Mouse (Mus musculus): ENCODE data around the gene Tmem14c.

Tmem14c gene

DNA sequence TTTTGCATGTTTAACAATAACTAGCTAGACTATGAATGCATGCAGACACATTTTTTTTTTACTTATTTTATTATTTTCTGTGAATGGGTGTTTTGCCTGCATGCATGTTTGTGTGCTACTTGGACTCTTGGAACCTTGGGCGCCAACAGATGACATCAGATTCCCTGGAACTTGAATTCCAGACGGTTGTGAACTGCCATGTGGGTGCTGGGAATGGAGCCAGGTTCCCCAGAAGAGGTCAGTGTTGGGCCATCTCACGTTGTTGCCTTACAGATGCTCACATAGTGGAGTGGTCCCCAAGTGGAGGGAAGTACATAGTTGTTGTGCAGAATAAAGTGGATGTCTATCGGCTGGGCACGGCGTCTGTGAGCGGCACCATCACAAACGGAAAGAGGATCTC, 7.1 kb upstream of the Tmem14c start:
- DNase-seq, result no peak

DNA sequence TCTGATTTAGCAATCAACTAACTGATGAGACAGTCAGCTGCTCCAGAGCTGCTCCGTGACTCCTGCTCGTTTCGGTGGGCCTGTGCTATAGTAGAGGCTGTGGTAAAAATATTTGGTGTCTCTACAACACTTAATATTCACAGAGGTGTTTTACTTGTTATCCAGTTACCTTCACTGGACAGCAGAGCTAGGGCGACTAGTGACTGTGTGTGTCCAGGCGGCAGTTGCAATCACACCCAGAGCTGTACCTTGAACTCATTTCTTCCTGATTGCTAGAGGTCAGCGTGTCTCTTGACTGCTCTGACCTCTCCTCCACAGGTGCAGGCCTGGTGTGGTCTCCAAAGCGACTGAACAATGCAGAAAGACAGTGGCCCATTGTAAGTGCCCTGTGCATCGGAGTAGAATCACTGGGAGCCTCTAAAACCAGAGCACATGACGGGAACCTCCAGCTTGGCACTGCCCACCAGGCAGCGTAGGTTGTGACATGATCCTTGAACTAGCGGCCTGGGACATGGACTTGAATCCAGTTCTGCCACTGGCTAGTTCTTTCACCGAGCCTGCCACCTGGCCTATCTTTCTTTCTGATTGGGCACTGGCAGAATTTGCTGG, 809 bp downstream of the Tmem14c start:
- DNase-seq, result no peak

DNA sequence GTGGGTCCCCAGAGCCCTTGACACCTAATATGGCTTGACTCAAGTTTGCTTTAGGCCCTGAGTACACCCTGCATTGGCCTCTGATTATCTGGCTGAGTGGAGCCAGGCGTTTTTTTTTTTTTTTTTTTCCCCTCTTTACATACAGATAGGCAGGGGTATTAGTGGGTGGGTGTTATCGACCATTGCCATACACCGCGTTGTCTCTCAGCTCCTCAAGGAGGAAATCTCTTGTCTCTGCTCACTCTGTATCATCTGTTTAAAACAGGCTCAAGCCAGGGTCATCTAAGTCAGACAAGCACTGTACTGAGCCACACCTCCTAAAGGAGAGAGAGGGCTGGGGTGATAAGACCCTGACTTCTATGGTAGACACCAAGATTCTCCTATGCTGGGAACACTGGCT, 1.7 kb downstream of the Tmem14c start:
- no peak for DNase-seq

DNA sequence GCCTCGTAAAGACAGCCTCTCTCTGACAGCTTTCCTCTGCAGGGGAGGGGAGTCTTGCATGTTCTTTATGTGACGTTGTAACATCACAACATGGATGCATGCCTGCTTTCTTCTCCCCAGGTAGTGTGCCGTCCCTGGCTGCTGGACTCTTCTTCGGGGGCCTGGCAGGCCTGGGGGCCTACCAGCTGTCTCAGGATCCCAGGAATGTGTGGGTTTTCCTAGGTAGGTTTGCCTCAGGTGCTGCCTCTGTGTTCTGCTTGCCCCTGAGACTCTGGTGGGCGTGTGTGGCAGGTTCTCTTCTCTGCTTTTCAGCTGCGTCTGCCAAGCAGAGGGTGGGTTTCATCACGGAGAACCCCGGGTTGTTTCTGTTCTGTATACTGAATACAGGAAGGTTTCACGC, 2.1 kb downstream of the Tmem14c start:
- no peak for DNase-seq

DNA sequence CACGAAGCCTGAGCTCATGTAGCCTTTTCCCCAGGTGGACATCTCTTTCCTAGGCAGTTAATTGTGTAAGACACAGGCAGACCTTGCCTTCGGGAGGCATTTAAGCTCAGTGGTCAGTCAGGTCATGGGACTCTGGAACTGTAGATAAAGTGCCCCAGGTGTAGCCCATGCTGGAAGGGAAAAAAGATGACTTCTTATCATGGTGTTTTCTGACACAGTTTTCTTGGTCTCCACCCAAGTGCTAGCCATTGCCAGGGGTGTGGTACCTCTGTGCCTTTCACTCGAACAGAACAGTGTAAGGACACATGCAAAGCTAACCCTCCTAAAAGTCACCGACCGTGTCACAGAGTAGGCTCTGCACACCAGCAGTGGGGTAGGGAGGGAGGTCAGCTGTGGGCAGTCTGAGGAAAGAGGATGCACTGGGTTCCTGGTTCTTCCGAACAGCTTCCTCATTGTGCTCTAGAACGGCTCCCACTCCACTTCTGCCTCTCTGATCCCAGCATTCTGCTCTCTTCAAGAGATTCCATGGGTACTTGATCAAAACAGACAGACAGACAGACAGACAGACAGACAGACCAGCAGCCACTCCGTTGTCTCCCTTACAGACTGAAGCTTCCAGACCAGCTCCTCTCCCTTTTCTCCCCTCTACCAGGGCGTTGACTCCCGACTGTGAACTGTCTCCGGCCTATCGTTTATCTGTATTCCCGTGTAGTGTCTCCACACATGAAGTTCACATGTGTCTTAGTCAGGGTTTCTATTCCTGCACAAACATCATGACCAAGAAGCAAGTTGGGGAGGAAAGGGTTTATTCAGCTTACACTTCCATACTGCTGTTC, 2.9 kb downstream of the Tmem14c start:
- no peak for DNase-seq

DNA sequence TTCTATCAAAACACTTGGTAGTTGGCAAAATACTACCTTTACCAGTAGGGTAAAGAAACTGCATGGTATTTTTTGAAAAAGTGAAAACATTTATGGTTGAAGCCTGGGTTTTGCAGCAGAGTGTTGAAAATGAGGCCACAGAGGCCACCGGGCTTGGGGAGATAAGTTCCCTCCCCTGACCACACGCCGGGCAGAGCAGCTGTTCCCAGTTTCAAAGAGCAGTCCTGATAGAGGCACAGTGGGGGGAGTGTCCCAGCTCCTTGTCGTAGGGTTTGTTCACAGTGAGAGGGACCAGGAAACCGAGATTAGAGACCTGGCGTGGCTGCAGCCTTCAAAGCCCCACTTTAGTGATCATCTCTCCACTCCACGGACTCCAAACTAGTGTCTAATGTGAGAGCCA, 4.4 kb downstream of the Tmem14c start:
- DNase-seq, result no peak

DNA sequence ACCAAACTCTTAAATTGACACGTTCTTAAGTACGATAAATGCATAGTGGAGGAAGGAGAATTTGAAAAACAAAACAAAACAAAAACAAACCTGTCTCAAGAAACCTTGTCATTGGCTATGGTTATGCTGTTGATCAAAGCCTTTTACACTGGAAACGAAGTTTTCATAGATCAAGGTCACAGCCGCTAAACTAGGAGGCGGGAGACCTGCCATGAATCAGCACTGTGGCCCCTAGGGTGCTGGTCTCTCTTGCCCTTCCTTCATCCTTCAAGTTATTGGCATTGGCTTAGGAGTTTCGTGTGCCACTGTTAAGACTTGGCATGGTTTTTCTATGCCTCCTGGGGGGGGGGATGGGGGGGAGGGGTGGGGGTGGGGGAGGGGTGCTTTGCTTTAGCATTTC, 5.5 kb downstream of the Tmem14c start:
- DNase-seq, result no peak

DNA sequence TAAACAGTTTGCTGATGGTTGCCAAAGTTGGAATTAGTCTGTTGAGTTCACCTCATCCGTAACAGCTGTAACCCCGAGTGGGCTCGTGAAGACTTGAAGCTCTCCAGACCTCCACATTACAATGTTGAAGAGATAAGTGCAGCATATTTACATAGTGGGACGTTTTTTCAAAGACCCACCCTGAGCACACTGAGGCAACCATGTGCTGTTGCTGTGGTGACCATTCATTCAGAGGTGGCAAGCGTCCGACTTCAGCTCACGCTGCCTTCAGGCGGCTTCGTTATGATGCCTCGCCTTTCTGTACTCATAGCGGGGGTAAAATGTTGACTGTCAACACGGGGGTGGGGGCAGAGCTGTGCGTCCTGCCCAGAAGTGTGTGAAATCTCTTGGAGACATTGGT, 6.0 kb downstream of the Tmem14c start:
- no peak for DNase-seq

DNA sequence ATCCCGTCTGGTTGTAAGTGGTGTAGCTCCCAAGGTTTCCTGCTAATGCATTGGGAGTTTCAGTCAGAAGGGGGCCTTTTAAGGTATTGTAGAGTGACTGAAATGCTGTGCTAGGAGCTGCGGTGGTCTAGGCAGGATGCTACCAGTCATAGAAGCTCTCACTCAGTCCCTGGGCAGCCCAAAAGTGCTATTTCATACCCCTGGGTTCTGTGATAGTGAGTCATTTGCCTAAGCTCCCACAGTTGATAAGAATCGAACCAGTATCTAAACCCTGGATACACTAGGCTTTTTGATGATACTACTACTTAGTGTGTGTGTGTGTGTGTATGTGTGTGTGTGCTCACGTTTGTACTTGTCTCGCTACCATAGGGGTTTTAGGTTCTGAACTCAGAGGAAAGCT, 14.0 kb downstream of the Tmem14c start:
- DNase-seq, result no peak

DNA sequence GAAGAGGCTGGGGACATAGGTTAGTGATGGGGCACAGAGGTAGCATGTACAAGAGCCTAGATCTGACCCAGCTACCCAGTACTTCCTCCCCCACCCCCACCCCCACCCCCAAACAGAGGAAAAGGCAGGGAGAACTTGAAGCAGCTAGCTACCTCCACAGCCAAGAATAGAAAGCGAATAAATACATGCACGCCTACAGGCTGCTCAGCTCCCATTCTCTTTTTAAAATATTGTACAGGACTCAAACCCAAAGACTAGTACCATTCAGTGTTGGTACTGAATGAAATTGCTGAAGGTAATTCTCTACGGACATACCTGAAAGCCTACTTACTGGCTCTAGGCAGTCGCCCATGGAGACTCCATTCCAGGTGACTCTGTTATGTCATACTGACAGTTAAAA, 26.4 kb downstream of the Tmem14c start:
- no peak for DNase-seq

DNA sequence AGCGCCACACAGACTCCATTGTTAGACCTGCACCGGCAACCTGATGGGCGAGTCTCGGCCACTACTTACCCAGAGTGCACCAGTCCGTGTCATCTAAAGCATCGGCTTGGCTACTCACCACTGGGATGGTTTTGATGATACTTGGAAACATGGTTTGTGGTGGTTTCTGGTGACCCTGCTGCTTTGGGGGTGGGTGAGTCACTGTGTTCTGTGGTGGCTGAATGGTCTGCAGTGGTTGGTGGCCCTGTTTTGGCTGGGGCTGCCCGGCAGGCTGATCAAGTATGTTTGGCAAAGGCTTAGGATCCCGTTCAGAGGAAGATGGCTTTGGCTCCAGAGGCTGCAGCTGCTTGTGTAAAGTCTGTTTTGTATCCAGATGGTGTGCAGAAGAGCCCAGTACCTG, 29.8 kb downstream of the Tmem14c start:
- no peak for DNase-seq

DNA sequence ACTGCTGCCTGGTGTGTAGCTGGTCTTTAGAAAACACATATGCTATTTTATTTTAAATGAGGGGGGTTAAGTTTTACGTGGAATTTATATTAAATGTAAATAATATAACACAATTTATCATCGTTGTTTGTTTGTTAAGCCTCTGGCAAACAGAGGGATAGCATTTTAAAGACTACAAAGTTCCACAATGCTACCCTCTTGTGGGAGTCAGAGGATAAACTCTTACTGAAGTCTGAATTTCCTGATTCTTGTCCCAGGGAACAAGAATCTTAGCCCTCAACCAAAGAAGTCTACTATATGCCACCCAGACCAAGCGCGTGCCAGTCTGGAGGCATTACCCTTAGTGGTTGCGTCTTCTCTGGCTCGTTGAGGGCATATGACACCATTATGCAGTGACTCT, 31.2 kb downstream of the Tmem14c start:
- DNase-seq, result no peak

DNA sequence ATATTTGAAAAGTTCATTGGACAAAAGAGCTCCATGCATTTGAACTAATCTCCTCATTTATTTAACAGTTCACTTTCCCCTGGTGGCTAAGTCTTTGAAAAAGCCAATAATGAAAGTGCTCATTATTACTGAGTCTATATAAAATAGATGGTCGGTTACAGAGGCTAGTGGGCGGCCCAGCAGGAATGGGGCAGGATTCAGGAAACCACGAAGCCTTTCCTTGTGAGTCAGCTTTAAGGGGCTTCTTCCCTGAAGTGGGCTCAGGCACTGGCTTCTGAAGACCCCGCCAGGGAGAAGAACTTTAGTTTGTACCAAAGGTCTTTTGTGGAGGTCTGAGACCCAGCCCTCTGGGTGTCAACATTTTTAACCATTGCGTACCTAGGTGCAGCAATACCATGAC, 35.9 kb downstream of the Tmem14c start:
- no peak for DNase-seq

DNA sequence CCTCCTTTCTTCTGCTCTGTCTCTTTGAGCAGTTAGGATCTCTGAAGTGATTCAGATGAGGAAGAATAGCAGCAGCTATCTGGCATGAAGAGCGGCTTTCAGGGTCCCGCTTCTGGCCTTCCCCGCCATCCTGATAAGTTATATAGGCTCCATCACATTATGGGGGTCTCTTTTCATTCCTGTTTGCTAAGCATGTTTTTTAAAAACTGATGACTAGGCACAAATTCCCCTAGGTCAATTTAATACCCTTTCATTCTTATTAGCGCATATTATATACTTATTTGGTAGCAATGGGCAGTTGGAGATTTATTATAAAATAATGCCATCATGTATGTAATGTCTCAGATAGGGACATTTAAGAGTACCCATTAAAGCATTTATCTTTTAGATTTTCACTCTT, 51.5 kb downstream of the Tmem14c start:
- no peak for DNase-seq

DNA sequence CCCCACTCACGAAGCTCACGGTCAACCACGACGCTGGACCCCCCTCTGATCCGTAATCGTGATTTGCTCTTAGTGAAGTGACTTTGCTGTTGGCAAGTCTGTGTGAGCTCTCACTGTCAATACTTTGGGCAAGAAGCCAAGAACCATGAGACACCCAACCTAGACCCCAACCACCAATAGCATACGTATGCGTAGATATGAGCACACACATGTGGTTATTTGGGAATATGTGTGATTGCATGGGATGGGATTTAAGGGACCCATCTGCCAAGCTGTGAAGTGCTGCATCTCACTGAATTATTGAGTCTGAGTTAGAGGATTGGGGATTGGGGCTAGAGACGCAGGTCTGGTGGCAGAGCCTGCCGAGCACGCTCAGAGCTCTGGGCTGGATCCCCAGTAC, 55.5 kb downstream of the Tmem14c start:
- no peak for DNase-seq

Measured in thymus, postnatal 36 days (tissue).